Mouse (Mus musculus): ENCODE data around the gene Xirp2. TPM values are rescaled to one million over a fixed set of nuclear protein-coding genes. Genes with fewer than 3 reads are reported as not detected.
A peak's percentile ranks its signal among the peaks of the same experiment; 100 is the strongest.

Gene Xirp2
- polyA plus RNA-seq, 1 experiment from 2014 or later, result 0.01 TPM

- H3K27me3 ChIP-seq, result no peaks in the 10 kb centered on the region
- H3K27ac ChIP-seq, result peak within 1 kb of the TSS; percentile 84
- H3K4me2 ChIP-seq (replicated peaks), result peak within 1 kb of the TSS; percentile 92
- ATAC-seq (ENCODE audit: insufficient number of reproducible peaks, insufficient read depth, low FRiP score, low TSS enrichment), result peak; percentile 97
- H3K4me1 ChIP-seq, result peaks cover 11% of the 10 kb centered on the region; the same call in 1 of the 2 replicates
- H3K4me3 ChIP-seq, result peak within 1 kb of the TSS; percentile 75
- under 1% methylated on average over 73 of the region's 83 CpGs for WGBS
- peak within 1 kb of the TSS; percentile 58 for H3K9ac ChIP-seq
- H3K36me3 ChIP-seq, result no peaks in the 10 kb centered on the region
- no peaks in the 10 kb centered on the region for H3K9me3 ChIP-seq
Measured at GRCm38 (mm10) chr2:67565480-67566331, 119.9 kb downstream of the Xirp2 start, which contains the start of gene B3galt1. Gene B3galt1 (plus strand): TSS chr2:67565871.

- peaks cover 11% of the 10 kb centered on the region; the same call in 1 of the 2 replicates for H3K4me1 ChIP-seq
- peak overlapping the region; percentile 75 for H3K4me3 ChIP-seq
- H3K27ac ChIP-seq, result no peak overlapping the region
- H3K36me3 ChIP-seq, result no peaks in the 10 kb centered on the region
- ATAC-seq (ENCODE audit: insufficient number of reproducible peaks, insufficient read depth, low FRiP score, low TSS enrichment), result no peak
- no peaks in the 10 kb centered on the region for H3K9me3 ChIP-seq
- WGBS, result 3% methylated on average over 12 of the region's 12 CpGs
- no peaks in the 10 kb centered on the region for H3K27me3 ChIP-seq
- H3K9ac ChIP-seq, result peak overlapping the region; percentile 58
- peak overlapping the region; percentile 92 for H3K4me2 ChIP-seq (replicated peaks)
Measured at GRCm38 (mm10) chr2:67566566-67566965, 120.8 kb downstream of the Xirp2 start.

- Histone ChIP-seq H3K4me3 (peak overlapping the region; percentile 75), H3K9me3 (no peaks in the 10 kb centered on the region), H3K4me1 (peaks cover 11% of the 10 kb centered on the region; the same call in 1 of the 2 replicates), H3K9ac (no peak overlapping the region), H3K27ac (no peak overlapping the region), H3K36me3 (no peaks in the 10 kb centered on the region), H3K27me3 (no peaks in the 10 kb centered on the region), H3K4me2 (replicated peaks) (peak overlapping the region; percentile 92)
- 14% methylated on average over 8 of the region's 8 CpGs for WGBS
- ATAC-seq (ENCODE audit: insufficient number of reproducible peaks, insufficient read depth, low FRiP score, low TSS enrichment), result no peak
Measured at GRCm38 (mm10) chr2:67567141-67567680, 121.4 kb downstream of the Xirp2 start.

Other genes starting within 250 kb of the Xirp2 start
- gene Gm21830, start 32.3 kb upstream of the Xirp2 start, polyA plus RNA-seq (2016; fragmentation: Nextera tagmentation; extraction: Ambion mirVana), result not detected in 2 replicates
- gene Gm26727, start 12.8 kb upstream of the Xirp2 start, polyA plus RNA-seq (2016; fragmentation: Nextera tagmentation; extraction: Ambion mirVana), result not detected in 2 replicates
- gene B3galt1, start 119.9 kb downstream of the Xirp2 start, polyA plus RNA-seq (2016; fragmentation: Nextera tagmentation; extraction: Ambion mirVana), result 11.9 and 14.2 TPM in 2 replicates

Data from embryonic facial prominence, embryonic 12.5 days (tissue).